Mouse (Mus musculus) retina, postnatal 1 day (tissue): ENCODE measurements around the gene Gsg1l.

ENCODE experiments used
- DNase-seq: peaks from one replicate; pipeline ENCODE4 v3.0.0-alpha.2; 2012

Gene Gsg1l

DNA sequence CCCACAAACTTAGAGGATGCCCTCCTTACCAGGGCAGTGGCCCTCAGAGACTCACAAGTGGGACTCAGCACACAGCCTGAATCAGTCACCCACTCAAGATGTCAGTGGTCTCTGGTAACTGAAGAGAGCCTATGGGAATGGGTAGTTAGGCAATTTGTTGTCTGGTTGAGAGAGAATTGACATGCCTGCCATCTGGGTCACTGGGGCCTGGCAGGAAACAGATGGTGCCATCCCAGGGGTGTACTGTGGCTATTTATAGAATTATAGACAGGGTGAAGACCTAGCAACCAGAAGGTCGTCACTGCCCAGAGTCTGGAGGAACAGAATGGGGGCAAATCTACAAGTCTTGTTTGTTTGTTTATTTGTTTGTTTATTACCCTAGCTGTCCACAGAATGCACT is 54.8 kb downstream of the Gsg1l start:
- DNase-seq, result peak; percentile 74

GRCm38 (mm10) chr7:126026600-126026999 is 55.6 kb downstream of the Gsg1l start:
- DNase-seq, result peak; percentile 53

GRCm38 (mm10) chr7:126019966-126020365 is 62.2 kb downstream of the Gsg1l start:
- no peak for DNase-seq

GRCm38 (mm10) chr7:126019321-126019720 is 62.9 kb downstream of the Gsg1l start:
- peak; percentile 28 for DNase-seq

DNA sequence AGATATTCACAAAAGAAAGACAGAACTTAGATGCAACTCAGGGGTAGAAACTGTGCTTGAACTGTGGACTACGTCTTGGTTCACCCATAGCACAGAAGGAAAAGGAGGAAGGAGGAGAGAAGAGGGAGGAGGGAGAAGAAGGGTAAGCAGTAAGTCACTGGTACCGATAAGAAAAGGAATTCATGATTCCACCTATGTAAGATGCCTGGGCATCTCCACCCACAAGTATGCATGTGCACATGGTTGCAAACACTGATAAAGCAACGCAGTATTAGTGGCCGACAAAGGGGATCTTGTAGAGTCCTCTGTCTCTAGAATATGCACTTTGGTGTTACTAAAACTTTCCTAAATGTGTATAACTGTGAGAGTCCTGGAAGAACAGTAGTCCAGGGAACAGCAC is 64.8 kb downstream of the Gsg1l start:
- no peak for DNase-seq

DNA sequence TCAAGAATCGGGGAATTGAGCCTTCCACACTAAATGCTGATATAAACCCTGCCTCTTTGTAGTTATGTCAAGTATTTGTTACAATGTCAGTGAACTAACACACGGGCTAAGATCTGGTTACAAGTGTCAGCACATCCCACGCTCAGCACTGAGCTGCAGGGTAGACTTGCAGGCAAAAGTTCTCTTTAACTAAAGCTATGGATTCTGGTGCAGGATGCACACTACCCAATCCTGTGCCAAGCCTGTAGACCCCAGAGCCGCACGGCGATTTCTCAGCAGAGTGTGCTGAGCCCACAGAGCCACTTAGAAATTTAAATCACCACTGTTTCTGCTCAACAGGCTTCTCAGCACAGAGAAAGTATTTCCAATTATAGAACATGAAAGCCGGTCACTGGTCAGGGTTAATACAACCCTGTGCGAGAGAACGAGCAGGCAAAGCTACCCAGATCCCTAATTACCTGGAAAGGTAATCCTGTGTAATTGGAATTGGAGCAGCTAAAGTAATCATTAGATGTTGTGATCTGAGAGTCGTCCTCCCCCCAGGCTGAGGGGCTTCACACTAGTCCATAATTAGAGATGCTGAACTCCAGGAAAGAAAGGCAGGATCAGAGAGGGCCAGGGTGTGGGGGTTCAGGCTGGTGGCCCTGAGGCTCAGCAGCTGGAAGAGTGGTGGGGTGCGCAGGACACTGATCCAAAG is 69.7 kb downstream of the Gsg1l start:
- DNase-seq, result peak; percentile 72

GRCm38 (mm10) chr7:126008789-126009148 is 73.4 kb downstream of the Gsg1l start:
- DNase-seq, result peak; percentile 93

GRCm38 (mm10) chr7:126008139-126008788 is 73.9 kb downstream of the Gsg1l start:
- DNase-seq, result no peak

GRCm38 (mm10) chr7:126007132-126007910 is 74.9 kb downstream of the Gsg1l start:
- no peak for DNase-seq

DNA sequence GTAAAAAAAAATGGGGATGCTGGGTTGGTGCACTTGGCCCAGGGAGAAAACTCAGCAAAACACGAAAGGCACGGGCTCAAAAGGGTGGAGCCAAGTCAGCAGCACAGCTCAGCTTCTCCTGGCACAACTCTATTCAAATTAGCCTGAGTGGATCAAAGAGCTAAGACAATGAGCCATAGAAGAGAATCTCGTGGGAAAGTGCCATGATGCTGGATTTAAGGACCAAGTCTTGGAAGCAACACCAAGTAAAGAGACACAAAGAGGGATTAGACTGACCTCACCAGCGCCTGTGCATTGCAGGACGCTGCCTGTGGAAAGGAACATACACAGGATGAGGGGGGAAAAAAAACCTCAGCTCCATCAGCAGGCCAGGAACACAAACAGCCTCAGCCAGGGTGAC is 76.9 kb downstream of the Gsg1l start:
- DNase-seq, result no peak

DNA sequence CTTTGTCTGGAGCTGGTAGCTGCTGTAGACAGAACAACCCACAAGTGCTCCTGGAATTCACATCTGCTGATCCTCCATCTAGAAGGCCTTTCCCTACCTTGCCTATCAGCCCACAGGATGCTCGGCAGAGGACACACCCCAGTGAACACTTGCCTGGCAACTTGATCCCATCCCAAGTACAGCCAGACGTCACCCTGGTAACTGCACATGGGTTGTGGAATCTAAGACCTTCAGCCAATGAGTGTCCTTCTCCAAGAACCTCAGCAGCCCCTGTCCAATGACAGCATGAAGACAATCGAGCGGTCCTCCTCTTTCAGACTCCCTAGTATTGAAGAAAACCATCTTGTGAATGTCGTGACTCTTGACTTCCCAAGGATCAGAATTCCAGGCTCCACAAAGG is 80.5 kb downstream of the Gsg1l start:
- DNase-seq, result no peak

- no peak for DNase-seq
These were observed 82.3 kb downstream of the Gsg1l start for GRCm38 (mm10) chr7:125999921-126000320.

DNA sequence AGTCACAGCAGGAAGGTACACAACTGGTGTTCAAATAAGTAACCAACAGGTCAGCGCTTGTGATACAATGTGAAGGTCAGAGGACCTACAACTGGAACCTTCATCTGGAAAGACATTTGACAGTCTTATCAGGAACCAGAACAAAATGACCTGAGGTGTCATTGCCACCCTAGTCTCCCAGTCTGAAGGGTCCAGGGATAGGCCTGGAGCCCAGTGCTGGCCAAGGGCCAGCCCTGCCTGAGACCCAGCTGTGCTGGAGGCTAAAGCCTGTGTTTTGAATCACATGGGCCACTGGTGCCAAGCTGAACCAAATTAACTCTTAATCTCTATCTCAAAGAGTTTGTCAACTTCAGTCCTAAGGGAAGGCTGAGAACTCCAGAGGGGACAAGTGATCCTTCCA is 86.1 kb downstream of the Gsg1l start:
- DNase-seq, result no peak

DNA sequence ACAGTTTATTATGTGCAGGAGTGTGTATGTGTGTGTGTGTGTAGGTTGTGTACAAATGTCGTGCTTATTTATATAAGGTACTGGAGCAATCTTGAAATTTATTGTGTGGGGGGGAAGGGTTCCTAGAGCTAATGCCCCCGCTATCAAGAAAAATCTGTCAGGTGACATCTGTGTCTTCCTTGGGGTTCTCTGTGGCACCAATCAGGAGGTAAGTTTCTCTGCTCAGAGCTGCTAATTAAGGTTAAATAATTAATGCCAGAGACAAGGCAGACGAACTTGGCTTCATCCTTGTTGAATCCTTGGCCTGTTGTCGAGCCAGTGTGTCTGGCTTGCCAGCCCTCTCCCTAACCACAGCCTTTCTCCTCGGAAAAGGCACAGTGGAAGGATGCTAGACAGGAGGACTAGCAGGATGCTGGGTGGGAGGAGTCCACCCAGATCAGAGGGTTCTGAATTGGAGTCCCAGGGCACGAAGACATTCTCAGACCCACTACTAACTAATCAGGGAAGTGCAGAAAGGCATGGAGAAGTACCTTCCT is 89.8 kb downstream of the Gsg1l start:
- DNase-seq, result no peak

- DNase-seq, result no peak
These were observed 90.4 kb downstream of the Gsg1l start for GRCm38 (mm10) chr7:125991846-125992245.

DNA sequence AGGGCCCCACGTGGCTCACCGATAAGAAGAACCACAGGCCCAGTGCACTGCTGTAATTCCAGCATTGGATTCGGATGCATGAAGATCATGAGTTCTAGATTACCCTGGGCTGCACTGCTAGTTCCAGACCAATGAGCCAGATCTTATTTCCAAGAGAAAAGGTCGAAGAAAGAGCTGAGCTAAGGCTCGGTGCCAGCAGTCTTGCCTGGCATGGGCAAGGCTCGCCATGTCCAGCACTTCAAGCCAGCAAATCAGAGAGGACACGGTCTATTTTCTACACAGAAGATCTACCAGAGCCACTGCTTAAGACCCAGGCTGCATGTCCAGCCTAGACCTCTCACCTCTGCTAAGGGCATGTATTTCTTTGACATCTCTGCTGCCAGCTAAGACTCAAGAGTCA is 92.2 kb downstream of the Gsg1l start:
- DNase-seq, result no peak

DNA sequence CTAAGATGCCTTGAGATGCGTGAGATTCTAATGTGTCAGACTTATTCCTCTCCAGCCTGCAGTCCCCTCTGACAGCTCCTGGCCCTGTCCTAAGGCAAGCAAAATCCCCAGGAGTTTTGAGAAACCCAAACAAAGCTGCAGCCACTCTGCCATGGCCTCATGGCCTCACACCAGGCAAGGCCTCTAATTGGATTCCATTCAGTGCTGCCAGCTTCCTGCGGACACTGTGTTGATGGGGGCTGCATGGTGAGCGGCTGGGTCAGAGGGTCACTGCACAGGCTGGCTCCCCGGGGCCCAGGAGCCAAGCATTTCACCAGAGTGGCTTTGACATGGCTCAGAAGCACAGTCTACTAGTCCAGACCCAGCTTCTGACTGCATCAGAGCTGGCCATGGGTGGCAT is 92.7 kb downstream of the Gsg1l start:
- DNase-seq, result peak; percentile 53

DNA sequence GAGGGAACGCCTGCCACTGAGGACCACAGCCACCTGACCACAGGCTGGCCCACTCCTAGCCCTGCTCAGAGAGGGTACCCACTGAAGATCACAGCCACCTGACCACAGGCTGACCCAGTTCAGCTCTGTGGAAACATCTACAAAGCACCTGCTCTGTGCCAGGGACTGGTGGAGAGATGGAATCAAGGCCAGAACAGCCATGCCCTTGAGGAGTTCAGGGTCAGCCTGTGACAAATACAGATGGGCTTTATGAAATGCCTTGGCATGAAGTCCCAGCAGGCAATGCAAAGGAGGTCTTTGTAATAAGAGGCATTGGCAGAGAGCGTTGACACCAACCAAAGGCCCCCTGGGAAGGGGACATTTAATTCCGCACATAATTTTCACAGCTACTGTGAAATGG is 93.9 kb downstream of the Gsg1l start:
- no peak for DNase-seq

- no peak for DNase-seq
These were observed 95.1 kb downstream of the Gsg1l start for GRCm38 (mm10) chr7:125987117-125987516.

- DNase-seq, result no peak
These were observed 96.6 kb downstream of the Gsg1l start for GRCm38 (mm10) chr7:125985565-125985964.

DNA sequence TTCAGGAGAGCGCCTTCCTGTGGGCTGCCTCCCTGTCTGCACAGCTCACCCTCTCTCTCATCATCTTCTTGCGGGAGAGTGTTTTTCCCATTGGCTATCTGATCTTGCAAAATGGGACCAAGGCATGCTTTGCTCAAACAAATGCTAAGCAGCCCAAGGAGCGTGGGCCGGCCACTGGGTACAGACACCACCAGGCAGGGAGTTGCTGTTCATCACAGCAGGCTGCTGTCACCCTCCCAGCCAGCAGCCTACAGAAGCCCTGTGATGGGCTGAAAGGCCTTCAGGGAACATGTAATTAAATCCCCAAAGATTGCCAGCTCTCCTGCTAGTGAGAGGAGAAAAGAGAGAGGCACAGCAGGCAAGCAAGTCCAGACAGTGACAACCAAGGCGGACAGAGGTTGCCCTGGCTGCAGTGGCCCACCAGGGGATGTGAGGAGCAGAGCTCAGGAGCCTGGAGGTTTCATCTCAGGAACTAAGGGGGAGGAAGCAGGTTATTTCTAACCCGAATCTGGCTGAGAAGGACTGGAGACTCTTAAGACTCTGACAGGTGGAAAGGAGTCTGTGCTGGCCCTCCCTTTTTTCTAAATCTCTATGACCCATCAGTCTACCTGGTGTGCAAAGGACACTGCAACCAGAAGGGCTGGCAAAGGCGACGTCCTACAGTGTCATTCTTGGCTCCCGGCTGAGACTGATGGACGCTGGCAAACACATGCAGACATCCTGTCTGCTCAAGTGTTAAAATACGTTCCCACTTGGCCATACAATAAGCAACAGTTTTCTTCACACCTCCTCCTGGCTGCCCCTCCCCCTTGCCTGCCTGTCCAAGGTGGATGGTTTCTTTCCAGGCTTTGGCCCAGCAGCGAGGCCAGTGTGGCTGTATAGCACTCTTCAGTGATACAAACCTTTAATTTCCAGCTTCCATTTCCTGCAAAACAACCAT is 98.0 kb downstream of the Gsg1l start:
- DNase-seq, result peak; percentile 21

DNA sequence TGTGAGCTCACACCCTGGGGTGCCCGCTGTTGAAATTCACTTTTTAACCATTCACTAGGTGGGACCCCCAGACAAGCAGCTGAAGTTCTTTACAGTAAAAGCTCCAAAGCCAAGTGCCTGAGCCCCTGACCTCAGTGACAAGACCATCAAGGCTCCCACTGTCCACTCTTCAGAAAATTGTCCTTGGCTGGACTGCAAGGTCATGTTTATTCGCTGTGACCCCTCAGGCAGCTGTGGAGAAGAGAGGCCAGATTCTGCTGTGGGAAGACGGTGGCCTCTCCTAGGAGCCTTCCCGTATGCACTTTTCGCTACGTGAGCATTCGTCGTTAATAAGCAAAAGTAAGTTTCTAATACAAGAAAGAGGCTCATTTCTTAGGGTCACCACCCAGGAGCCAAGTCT is 102.6 kb downstream of the Gsg1l start:
- DNase-seq, result no peak

- no peak for DNase-seq
These were observed 105.5 kb downstream of the Gsg1l start for GRCm38 (mm10) chr7:125976695-125977094.
